Mouse (Mus musculus): ENCODE measurements around the gene Emilin3.

- TF ChIP-seq POLR2A (IDR thresholded peaks at IDR 0.05; ENCODE audit: low read depth, low read length) (no peak), CTCF (IDR thresholded peaks at IDR 0.05; ENCODE audit: extremely low read depth, insufficient read length, insufficient replicate concordance, low read depth, low read length) (no peak)
Observed at GRCm38 (mm10) chr2:160916714-160917113, 4.6 kb upstream of the Emilin3 start.

All from small intestine, adult 2 months (tissue).